Mouse (Mus musculus) cerebellum, postnatal 25 days (tissue): ENCODE measurements around the gene Tbcc.

Experiments used
- DNase-seq, 2 experiments: peaks; one replicate each; pipeline ENCODE4 v3.0.0; 2021; ENCODE audit warnings: mixed read lengths in 2 of 2

The Tbcc gene

GRCm38 (mm10) chr17:46910186-46910585 lies 19.7 kb downstream of the Tbcc start, which contains the start of gene Prph2:
Gene Prph2, plus strand, starts transcription at chr17:46910459.
- DNase-seq = no peak

- no peak for DNase-seq
Measured at GRCm38 (mm10) chr17:46912331-46912730, 21.8 kb downstream of the Tbcc start.

- no peak for DNase-seq
Measured at GRCm38 (mm10) chr17:46915129-46915528, 24.6 kb downstream of the Tbcc start.

- DNase-seq = no peak
Measured at GRCm38 (mm10) chr17:46918951-46919350, 28.5 kb downstream of the Tbcc start.

- DNase-seq = no peak
Measured at GRCm38 (mm10) chr17:46920855-46921254, 30.4 kb downstream of the Tbcc start.

- DNase-seq = no peak
Measured at GRCm38 (mm10) chr17:46926192-46926591, 35.7 kb downstream of the Tbcc start.

- no peak for DNase-seq
Measured at GRCm38 (mm10) chr17:46926941-46927340, 36.5 kb downstream of the Tbcc start.

- DNase-seq = no peak
Measured at GRCm38 (mm10) chr17:46927781-46928180, 37.3 kb downstream of the Tbcc start.

GRCm38 (mm10) chr17:46929277-46929676 lies 38.8 kb downstream of the Tbcc start:
- no peak for DNase-seq

GRCm38 (mm10) chr17:46929897-46930296 lies 39.4 kb downstream of the Tbcc start:
- no peak for DNase-seq

- no peak for DNase-seq
Measured at GRCm38 (mm10) chr17:46932961-46933360, 42.5 kb downstream of the Tbcc start.

GRCm38 (mm10) chr17:46933557-46934348 lies 43.3 kb downstream of the Tbcc start:
- DNase-seq = peak; percentile 60 to 77

- DNase-seq = no peak
Measured at GRCm38 (mm10) chr17:46940461-46940860, 50.0 kb downstream of the Tbcc start.
